Mouse (Mus musculus) testis, adult 2 months (tissue): ENCODE measurements around the gene Card10.

Experiments used
- CTCF ChIP-seq: fragments of 200-500 bp; IDR thresholded peaks from 2 replicates; pipeline ENCODE4 v1.5.1; 2012; ENCODE audit warnings: low read depth, mild to moderate bottlenecking, inconsistent platforms, low read length, moderate library complexity; ENCODE audit not compliant: control insufficient read depth, insufficient read depth, insufficient replicate concordance
- POLR2A ChIP-seq: fragments of 200-500 bp; IDR thresholded peaks from 2 replicates; pipeline ENCODE4 v1.6.1; 2012; ENCODE audit warnings: low read depth, mild to moderate bottlenecking, inconsistent platforms, low read length, moderate library complexity; ENCODE audit not compliant: control insufficient read depth

GRCm38 (mm10) chr15:78786411-78786818 lies 16.4 kb downstream of the Card10 start:
- TF ChIP-seq CTCF = no peak
- no peak for TF ChIP-seq POLR2A
